Mouse (Mus musculus): ENCODE results near the gene H2al1e.

GRCm38 (mm10) chrX:11361261-11361660 is 49.5 kb downstream of the H2al1e start:
- no peak for TF ChIP-seq CTCF (conservative IDR thresholded peaks at IDR 0.05; ENCODE audit: insufficient read depth, insufficient read length, low read depth, low read length)
- TF ChIP-seq POLR2A (IDR thresholded peaks at IDR 0.05; ENCODE audit: low read depth, low read length): no peak

All from kidney, adult 2 months (tissue).